Mouse (Mus musculus): Measurements from ENCODE around the gene Aurka.

- TF ChIP-seq CTCF (IDR thresholded peaks at IDR 0.05; ENCODE audit: extremely low read depth, insufficient read depth, low read length) (peak; percentile 93), POLR2A (IDR thresholded peaks at IDR 0.05; ENCODE audit: extremely low read depth, insufficient read depth, low read length) (no peak)
These were observed 41.2 kb downstream of the Aurka start for GRCm38 (mm10) chr2:172329179-172329578.
